Mouse (Mus musculus) limb, embryonic 15.5 days (tissue): ENCODE results near the gene 1600012H06Rik. TPM values are rescaled to one million over a fixed set of nuclear protein-coding genes. Genes with fewer than 3 reads are reported as not detected.
"Not testable (repeated sequence)": the region's sequence is repeated elsewhere in the genome, so short reads cannot be mapped to it uniquely, and the experiment has no call there.

Experiments used
- ATAC-seq: fragments of 200-750 bp; cut with Nextera tagmentation; 2 replicates; pipeline ENCODE4 v1.8.0; 2017; ENCODE audit warnings: low read depth, moderate TSS enrichment; ENCODE audit not compliant: insufficient number of reproducible peaks, low FRiP score, low TSS enrichment
- H3K27ac ChIP-seq: fragments of 300-500 bp; sonication (generic); 2 replicates; pipeline ENCODE4 v1.5.1; 2015; ENCODE audit warnings: moderate library complexity, mild to moderate bottlenecking, inconsistent platforms
- H3K27me3 ChIP-seq: fragments of 300-500 bp; sonication (generic); 2 replicates; pipeline ENCODE4 v1.6.1; 2015; ENCODE audit warnings: inconsistent platforms
- H3K36me3 ChIP-seq: fragments of 300-500 bp; sonication (generic); 2 replicates; pipeline ENCODE4 v1.6.1; 2015; ENCODE audit warnings: inconsistent platforms
- H3K4me1 ChIP-seq: fragments of 300-500 bp; sonication (generic); 2 replicates; pipeline ENCODE4 v1.6.1; 2015; ENCODE audit warnings: inconsistent platforms
- H3K4me2 ChIP-seq: fragments of 300-500 bp; sonication (generic); 2 replicates; pipeline ENCODE4 v1.6.1; 2015; ENCODE audit warnings: mild to moderate bottlenecking, inconsistent platforms
- H3K4me3 ChIP-seq: fragments of 300-500 bp; sonication (generic); 2 replicates; pipeline ENCODE4 v1.5.1; 2015; ENCODE audit warnings: mild to moderate bottlenecking, inconsistent platforms
- H3K9ac ChIP-seq: fragments of 300-500 bp; sonication (generic); 2 replicates; pipeline ENCODE4 v1.6.1; 2015; ENCODE audit warnings: inconsistent platforms
- H3K9me3 ChIP-seq: fragments of 300-500 bp; sonication (generic); 2 replicates; pipeline ENCODE4 v1.6.1; 2016; ENCODE audit warnings: inconsistent platforms
- WGBS: fragments of 180-500 bp; shearing (Covaris S2); methylation state at CpG from one replicate; pipeline ENCODE4 v1.1.7; 2015; 5-methylcytosine and 5-hydroxymethylcytosine counted together
- polyA plus RNA-seq: library from polyadenylated mRNA; unstranded; fragments of >200 nt; fragmentation: Nextera tagmentation; extraction: Ambion mirVana; gene quantifications from 2 replicates; pipeline ENCODE4 v1.2.1, GENCODE M21; 2015

1600012H06Rik gene
- polyA plus RNA-seq, 1 experiment from 2014 or later = 39.0 TPM

GRCm38 (mm10) chr17:14990116-14990702 is 47.2 kb downstream of the 1600012H06Rik start:
- ATAC-seq, H3K9me3 ChIP-seq, H3K4me2 ChIP-seq, H3K4me3 ChIP-seq, H3K9ac ChIP-seq, H3K27me3 ChIP-seq, H3K27ac ChIP-seq, H3K4me1 ChIP-seq, H3K36me3 ChIP-seq: not testable (repeated sequence)
- 83% methylated on average over 4 of the region's 5 CpGs for WGBS

GRCm38 (mm10) chr17:14992522-14993138 is 49.6 kb downstream of the 1600012H06Rik start:
- H3K9me3 ChIP-seq, H3K9ac ChIP-seq, H3K4me1 ChIP-seq, H3K36me3 ChIP-seq, H3K27me3 ChIP-seq, H3K4me2 ChIP-seq, H3K4me3 ChIP-seq, H3K27ac ChIP-seq: not testable (repeated sequence)
- WGBS = no CpG with 5 or more reads among the region's 98 CpGs
- ATAC-seq = peak; percentile 76

- H3K9ac ChIP-seq, H3K27ac ChIP-seq, H3K27me3 ChIP-seq, H3K4me2 ChIP-seq, H3K4me1 ChIP-seq, H3K36me3 ChIP-seq, H3K4me3 ChIP-seq, H3K9me3 ChIP-seq: not testable (repeated sequence)
- no CpG with 5 or more reads among the region's 47 CpGs for WGBS
- peak; percentile 87 for ATAC-seq
These were observed 50.3 kb downstream of the 1600012H06Rik start for GRCm38 (mm10) chr17:14993139-14993832.

GRCm38 (mm10) chr17:14994140-14994539 is 51.2 kb downstream of the 1600012H06Rik start:
- H3K36me3 ChIP-seq, ATAC-seq, H3K9ac ChIP-seq, H3K27me3 ChIP-seq, H3K27ac ChIP-seq, H3K4me2 ChIP-seq, H3K4me3 ChIP-seq, H3K9me3 ChIP-seq, H3K4me1 ChIP-seq: not testable (repeated sequence)
- no CpG with 5 or more reads among the region's 5 CpGs for WGBS

- not testable (repeated sequence) for H3K4me3 ChIP-seq, H3K36me3 ChIP-seq, H3K9me3 ChIP-seq, H3K4me2 ChIP-seq, ATAC-seq, H3K27me3 ChIP-seq, H3K9ac ChIP-seq, H3K4me1 ChIP-seq, H3K27ac ChIP-seq
- WGBS = no CpG with 5 or more reads among the region's 4 CpGs
These were observed 57.1 kb downstream of the 1600012H06Rik start for GRCm38 (mm10) chr17:15000047-15000446.

- not testable (repeated sequence) for H3K9me3 ChIP-seq, H3K27ac ChIP-seq, H3K36me3 ChIP-seq, H3K4me1 ChIP-seq, H3K27me3 ChIP-seq, H3K9ac ChIP-seq, H3K4me2 ChIP-seq, ATAC-seq, H3K4me3 ChIP-seq
- WGBS = no CpG with 5 or more reads among the region's 3 CpGs
These were observed 66.1 kb downstream of the 1600012H06Rik start for GRCm38 (mm10) chr17:15009088-15009487.

Other genes with a start within 250 kb of the 1600012H06Rik start
- 110 and 131 TPM in 2 replicates for gene Thbs2, start 248.9 kb upstream of the 1600012H06Rik start, polyA plus RNA-seq
- 3.6 and 3.8 TPM in 2 replicates for gene Wdr27, start within 50 bp of the 1600012H06Rik start, polyA plus RNA-seq
- gene Phf10, start 18.1 kb downstream of the 1600012H06Rik start, polyA plus RNA-seq = 35.6 and 39.4 TPM in 2 replicates
- 5.7 and 5.9 TPM in 2 replicates for gene 9030025P20Rik, start 35.3 kb downstream of the 1600012H06Rik start, polyA plus RNA-seq
- gene Gm3417, start 35.6 kb downstream of the 1600012H06Rik start, polyA plus RNA-seq = 0.91 TPM in 1 of 2 replicates, not detected in the other
- 4.8 and 5.5 TPM in 2 replicates for gene Gm3435, start 67.0 kb downstream of the 1600012H06Rik start, polyA plus RNA-seq
- gene Ermard, start 98.0 kb downstream of the 1600012H06Rik start, polyA plus RNA-seq = 61.9 and 65.0 TPM in 2 replicates
- 0.55 TPM in 1 of 2 replicates, not detected in the other for gene Tcte3, start 98.3 kb downstream of the 1600012H06Rik start, polyA plus RNA-seq
- gene Gm3448, start 98.4 kb downstream of the 1600012H06Rik start, polyA plus RNA-seq = 3.0 and 3.5 TPM in 2 replicates